Mouse (Mus musculus): ENCODE data around the gene Tmed5. TPM values are rescaled to one million over a fixed set of nuclear protein-coding genes. Genes with fewer than 3 reads are reported as not detected.
A peak's percentile ranks its signal among the peaks of the same experiment; 100 is the strongest.
"Not testable (repeated sequence)": the region's sequence is repeated elsewhere in the genome, so short reads cannot be mapped to it uniquely, and the experiment has no call there.

Gene Tmed5
- polyA plus RNA-seq, 1 experiment = 5.1 TPM

- no peak overlapping the region for H3K4me3 ChIP-seq (replicated peaks; ENCODE audit: control insufficient read depth, low read depth, low read length)
- 85% methylated on average over 5 of the region's 5 CpGs for whole genome bisulfite sequencing
- no peak overlapping the region for H3K27ac ChIP-seq (ENCODE audit: control insufficient read depth, insufficient read depth, low read depth, low read length, poor library complexity)
- TF ChIP-seq CTCF (IDR thresholded peaks at IDR 0.05; ENCODE audit: control insufficient read depth, insufficient read depth, low read length) = no peak
- TF ChIP-seq POLR2A (IDR thresholded peaks at IDR 0.05; ENCODE audit: borderline replicate concordance, control insufficient read depth, low read depth, low read length) = no peak
- no peaks in the 10 kb centered on the region for H3K4me1 ChIP-seq (ENCODE audit: control insufficient read depth, insufficient read depth, low read length)
Observed at GRCm38 (mm10) chr5:108104306-108104705, 28.1 kb downstream of the Tmed5 start.

DNA sequence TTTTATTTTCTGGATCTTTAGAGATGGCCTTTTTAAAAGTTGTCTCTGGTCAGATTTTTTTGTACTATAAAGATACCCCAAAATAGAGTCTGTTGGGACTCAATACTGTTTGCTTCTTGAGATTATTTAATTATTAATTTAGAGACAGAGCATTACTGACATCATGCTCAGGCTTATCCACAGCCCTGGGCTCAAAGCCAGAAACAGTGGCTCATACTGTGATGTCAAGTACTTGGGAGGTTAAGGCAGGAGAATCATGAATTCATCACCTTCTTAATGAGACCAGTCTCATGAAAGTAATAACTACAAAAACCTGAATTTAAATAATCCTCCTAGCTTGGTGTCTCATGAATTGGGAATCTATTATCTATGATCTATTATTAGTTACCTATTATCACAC is 32.2 kb downstream of the Tmed5 start:
- no peaks in the 10 kb centered on the region for H3K4me1 ChIP-seq (ENCODE audit: control insufficient read depth, insufficient read depth, low read length)
- H3K4me3 ChIP-seq (replicated peaks; ENCODE audit: control insufficient read depth, low read depth, low read length) = no peak overlapping the region
- TF ChIP-seq POLR2A (IDR thresholded peaks at IDR 0.05; ENCODE audit: borderline replicate concordance, control insufficient read depth, low read depth, low read length) = no peak
- TF ChIP-seq CTCF (IDR thresholded peaks at IDR 0.05; ENCODE audit: control insufficient read depth, insufficient read depth, low read length) = no peak
- no peak overlapping the region for H3K27ac ChIP-seq (ENCODE audit: control insufficient read depth, insufficient read depth, low read depth, low read length, poor library complexity)

DNA sequence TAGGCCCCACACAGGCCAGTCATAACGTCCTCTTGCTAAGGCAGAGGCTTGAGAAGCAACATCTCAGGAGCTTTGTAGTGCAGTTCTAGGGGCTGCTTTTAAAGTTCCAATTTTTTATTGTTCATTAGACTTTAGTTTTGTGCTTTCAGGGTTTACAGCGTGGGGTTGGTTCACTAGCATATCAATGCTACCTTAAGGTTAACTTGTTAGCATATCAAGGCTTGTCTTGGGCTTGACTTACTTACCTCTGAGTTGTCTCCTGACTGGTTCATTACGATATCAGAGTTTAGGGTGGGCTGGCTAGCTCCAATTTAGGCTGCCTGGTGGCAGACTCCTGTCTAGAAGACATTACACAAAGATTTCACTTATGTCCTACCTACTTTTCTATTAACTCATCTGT is 34.7 kb downstream of the Tmed5 start:
- Histone ChIP-seq H3K4me3 (replicated peaks; ENCODE audit: control insufficient read depth, low read depth, low read length) (no peak overlapping the region), H3K27ac (ENCODE audit: control insufficient read depth, insufficient read depth, low read depth, low read length, poor library complexity) (no peak overlapping the region), H3K4me1 (ENCODE audit: control insufficient read depth, insufficient read depth, low read length) (no peaks in the 10 kb centered on the region)
- TF ChIP-seq POLR2A (IDR thresholded peaks at IDR 0.05; ENCODE audit: borderline replicate concordance, control insufficient read depth, low read depth, low read length) = no peak
- TF ChIP-seq CTCF (IDR thresholded peaks at IDR 0.05; ENCODE audit: control insufficient read depth, insufficient read depth, low read length) = no peak
- WGBS = 80% methylated on average over 3 of the region's 3 CpGs

- 90% methylated on average over 8 of the region's 8 CpGs for WGBS
Observed at GRCm38 (mm10) chr5:108092731-108093130, 39.7 kb downstream of the Tmed5 start.

DNA sequence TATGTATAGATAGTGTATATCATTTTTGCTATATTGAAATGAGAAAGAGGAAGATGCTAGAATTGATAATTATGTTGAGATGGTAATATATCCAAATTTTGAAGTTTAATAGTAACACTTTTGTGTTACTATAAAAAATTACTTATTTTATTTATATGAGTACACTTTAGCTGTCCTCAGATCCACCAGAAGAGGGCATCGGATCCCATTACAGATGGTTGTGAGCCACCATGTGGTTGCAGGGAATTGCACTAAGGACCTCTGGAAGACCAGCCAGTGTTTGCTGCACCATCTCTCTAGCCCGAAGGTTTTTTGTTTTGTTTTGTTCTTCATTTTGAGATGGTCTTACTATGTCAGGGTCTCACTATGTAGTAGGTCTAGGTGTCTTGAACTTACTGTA is 47.0 kb downstream of the Tmed5 start:
- 89% methylated on average over 2 of the region's 2 CpGs for WGBS
- Histone ChIP-seq H3K4me1 (ENCODE audit: control insufficient read depth, insufficient read depth, low read length) (no peaks in the 10 kb centered on the region), H3K27ac (ENCODE audit: control insufficient read depth, insufficient read depth, low read depth, low read length, poor library complexity) (no peak overlapping the region), H3K4me3 (replicated peaks; ENCODE audit: control insufficient read depth, low read depth, low read length) (no peak overlapping the region)
- no peak for TF ChIP-seq POLR2A (IDR thresholded peaks at IDR 0.05; ENCODE audit: borderline replicate concordance, control insufficient read depth, low read depth, low read length)
- TF ChIP-seq CTCF (IDR thresholded peaks at IDR 0.05; ENCODE audit: control insufficient read depth, insufficient read depth, low read length) = no peak

More at GRCm38 (mm10) chr5:108092731-108093130, 39.7 kb downstream of the Tmed5 start:
- not testable (repeated sequence) for H3K27ac ChIP-seq (ENCODE audit: control insufficient read depth, insufficient read depth, low read depth, low read length, poor library complexity); H3K4me3 ChIP-seq (replicated peaks; ENCODE audit: control insufficient read depth, low read depth, low read length); H3K4me1 ChIP-seq (ENCODE audit: control insufficient read depth, insufficient read depth, low read length)

DNA sequence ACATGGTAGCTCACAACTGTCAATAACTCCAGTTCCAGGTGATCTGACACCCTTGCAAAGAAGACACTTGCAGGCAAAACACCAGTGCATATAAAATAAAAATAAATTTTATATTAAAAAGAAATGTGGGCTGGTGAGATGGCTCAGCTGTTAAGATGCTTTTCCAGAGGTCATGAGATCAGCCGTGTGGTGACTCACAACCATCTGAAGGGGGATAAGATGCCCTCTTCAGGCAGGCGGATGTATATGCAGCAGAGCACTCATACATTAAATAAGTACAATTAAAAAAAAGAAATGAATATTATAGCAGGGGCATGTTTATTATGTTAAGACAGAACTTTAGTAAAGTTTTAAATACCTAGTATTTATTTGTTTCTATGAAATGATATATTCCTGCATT is 50.0 kb downstream of the Tmed5 start:
- 37% methylated on average over 2 of the region's 2 CpGs for WGBS
- TF ChIP-seq POLR2A (IDR thresholded peaks at IDR 0.05; ENCODE audit: borderline replicate concordance, control insufficient read depth, low read depth, low read length) (no peak), CTCF (IDR thresholded peaks at IDR 0.05; ENCODE audit: control insufficient read depth, insufficient read depth, low read length) (peak; percentile 25; the same call in 1 of the 2 replicates)
- no peak overlapping the region for H3K4me3 ChIP-seq (replicated peaks; ENCODE audit: control insufficient read depth, low read depth, low read length)
- no peak overlapping the region for H3K27ac ChIP-seq (ENCODE audit: control insufficient read depth, insufficient read depth, low read depth, low read length, poor library complexity)
- no peaks in the 10 kb centered on the region for H3K4me1 ChIP-seq (ENCODE audit: control insufficient read depth, insufficient read depth, low read length)

DNA sequence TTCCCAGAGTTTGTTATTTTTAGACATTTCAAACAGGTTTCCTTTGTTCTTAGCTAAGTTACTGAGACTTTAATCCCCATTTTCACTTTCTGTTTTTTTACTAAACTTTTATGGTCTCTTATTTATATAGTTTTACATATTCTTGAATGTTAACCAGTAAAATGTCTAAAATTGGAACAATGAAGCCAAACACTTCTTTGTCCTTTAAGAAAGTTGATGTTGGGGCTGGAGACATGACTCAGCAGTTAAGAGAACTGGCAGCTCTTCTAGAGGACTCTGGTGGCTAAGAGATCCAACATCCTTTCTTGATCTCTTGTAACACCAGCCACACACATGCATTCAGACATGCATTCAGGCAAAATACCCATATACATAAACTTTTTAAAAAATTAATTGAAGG is 52.8 kb downstream of the Tmed5 start:
- Histone ChIP-seq H3K27ac (ENCODE audit: control insufficient read depth, insufficient read depth, low read depth, low read length, poor library complexity) (no peak overlapping the region), H3K4me3 (replicated peaks; ENCODE audit: control insufficient read depth, low read depth, low read length) (no peak overlapping the region), H3K4me1 (ENCODE audit: control insufficient read depth, insufficient read depth, low read length) (no peaks in the 10 kb centered on the region; the same call in 1 of the 2 replicates)
- TF ChIP-seq POLR2A (IDR thresholded peaks at IDR 0.05; ENCODE audit: borderline replicate concordance, control insufficient read depth, low read depth, low read length) = no peak
- TF ChIP-seq CTCF (IDR thresholded peaks at IDR 0.05; ENCODE audit: control insufficient read depth, insufficient read depth, low read length) = no peak

GRCm38 (mm10) chr5:108076833-108077540 is 55.4 kb downstream of the Tmed5 start:
- Histone ChIP-seq H3K4me1 (ENCODE audit: control insufficient read depth, insufficient read depth, low read length) (no peaks in the 10 kb centered on the region; the same call in 1 of the 2 replicates), H3K4me3 (replicated peaks; ENCODE audit: control insufficient read depth, low read depth, low read length) (no peak overlapping the region), H3K27ac (ENCODE audit: control insufficient read depth, insufficient read depth, low read depth, low read length, poor library complexity) (no peak overlapping the region)
- no peak for TF ChIP-seq POLR2A (IDR thresholded peaks at IDR 0.05; ENCODE audit: borderline replicate concordance, control insufficient read depth, low read depth, low read length)
- no peak for TF ChIP-seq CTCF (IDR thresholded peaks at IDR 0.05; ENCODE audit: control insufficient read depth, insufficient read depth, low read length)
- WGBS = 82% methylated on average over 6 of the region's 6 CpGs

- Histone ChIP-seq H3K4me3 (replicated peaks; ENCODE audit: control insufficient read depth, low read depth, low read length) (no peak overlapping the region), H3K27ac (ENCODE audit: control insufficient read depth, insufficient read depth, low read depth, low read length, poor library complexity) (no peak overlapping the region), H3K4me1 (ENCODE audit: control insufficient read depth, insufficient read depth, low read length) (no peaks in the 10 kb centered on the region; the same call in 1 of the 2 replicates)
- TF ChIP-seq CTCF (IDR thresholded peaks at IDR 0.05; ENCODE audit: control insufficient read depth, insufficient read depth, low read length) (no peak), POLR2A (IDR thresholded peaks at IDR 0.05; ENCODE audit: borderline replicate concordance, control insufficient read depth, low read depth, low read length) (no peak)
Observed at GRCm38 (mm10) chr5:108076241-108076640, 56.2 kb downstream of the Tmed5 start.

Measured in bone marrow, adult 2 months (tissue).